Mouse (Mus musculus): Measurements from ENCODE around the gene Lhfp. TPM values are rescaled to one million over a fixed set of nuclear protein-coding genes. Genes with fewer than 3 reads are reported as not detected.

Gene Lhfp
- polyA plus RNA-seq, 1 experiment = 33.0 TPM

DNA sequence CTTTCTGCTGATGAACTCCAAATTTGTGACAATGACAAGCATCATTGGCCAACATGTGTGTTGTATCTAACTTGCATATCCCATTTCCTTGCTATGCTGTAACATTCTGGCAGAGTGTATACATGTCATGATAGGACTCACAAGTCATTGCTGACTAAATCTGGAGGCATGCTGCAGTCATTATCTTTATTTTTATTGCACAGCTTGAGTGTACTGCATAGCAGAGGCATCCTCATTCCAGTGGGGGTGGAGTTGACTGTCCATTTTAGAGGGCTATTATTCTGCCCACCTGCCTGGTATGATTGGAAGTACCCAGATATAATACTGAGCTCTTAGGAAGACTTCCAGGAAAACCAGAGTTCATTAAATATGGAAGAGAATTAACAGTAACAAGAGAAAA, 97.9 kb downstream of the Lhfp start:
- Histone ChIP-seq H3K27me3 (ENCODE audit: control insufficient read depth, insufficient read depth, insufficient read length) (no peaks in the 10 kb centered on the region), H3K79me2 (ENCODE audit: control insufficient read depth, insufficient read depth) (peaks cover 9% of the 10 kb centered on the region), H3K36me3 (ENCODE audit: control insufficient read depth, insufficient read depth) (no peaks in the 10 kb centered on the region), H3K79me3 (ENCODE audit: low read depth) (peaks cover 4% of the 10 kb centered on the region), H3K4me3 (ENCODE audit: insufficient read depth, poor library complexity, severe bottlenecking) (no peak overlapping the region), H3ac (ENCODE audit: control insufficient read depth, insufficient read length, low read depth) (no peak overlapping the region)
- TF ChIP-seq CEBPB (IDR thresholded peaks at IDR 0.05; ENCODE audit: low read depth) (no peak), FOSL1 (IDR thresholded peaks at IDR 0.05; ENCODE audit: insufficient read depth, low read length, poor library complexity, severe bottlenecking) (no peak), USF1 (IDR thresholded peaks at IDR 0.05; ENCODE audit: low read depth) (no peak)

- no peaks in the 10 kb centered on the region for H3K36me3 ChIP-seq (ENCODE audit: control insufficient read depth, insufficient read depth)
- TF ChIP-seq USF1 (IDR thresholded peaks at IDR 0.05; ENCODE audit: low read depth) (no peak), MYOD1 (IDR thresholded peaks at IDR 0.05; ENCODE audit: control insufficient read depth, insufficient read length, low read depth) (no peak), CTCF (IDR thresholded peaks at IDR 0.05; ENCODE audit: control insufficient read depth, insufficient read depth, insufficient read length) (no peak), FOSL1 (IDR thresholded peaks at IDR 0.05; ENCODE audit: insufficient read depth, low read length, poor library complexity, severe bottlenecking) (no peak), CEBPB (IDR thresholded peaks at IDR 0.05; ENCODE audit: low read depth) (no peak), MYOG (IDR thresholded peaks at IDR 0.05; ENCODE audit: control insufficient read depth, extremely low read depth, insufficient read length) (no peak), MAX (IDR thresholded peaks at IDR 0.05) (no peak)
- no peaks in the 10 kb centered on the region for H3K27me3 ChIP-seq (ENCODE audit: control insufficient read depth, insufficient read depth, insufficient read length)
- H3K4me3 ChIP-seq (ENCODE audit: insufficient read depth, poor library complexity, severe bottlenecking) = no peak overlapping the region
- H3K79me3 ChIP-seq (ENCODE audit: low read depth) = peaks cover 4% of the 10 kb centered on the region
- H3K79me2 ChIP-seq (ENCODE audit: control insufficient read depth, insufficient read depth) = peaks cover 10% of the 10 kb centered on the region
- no peak overlapping the region for H3ac ChIP-seq (ENCODE audit: control insufficient read depth, insufficient read length, low read depth)
Measured at GRCm38 (mm10) chr3:53139642-53140041, 98.3 kb downstream of the Lhfp start.

DNA sequence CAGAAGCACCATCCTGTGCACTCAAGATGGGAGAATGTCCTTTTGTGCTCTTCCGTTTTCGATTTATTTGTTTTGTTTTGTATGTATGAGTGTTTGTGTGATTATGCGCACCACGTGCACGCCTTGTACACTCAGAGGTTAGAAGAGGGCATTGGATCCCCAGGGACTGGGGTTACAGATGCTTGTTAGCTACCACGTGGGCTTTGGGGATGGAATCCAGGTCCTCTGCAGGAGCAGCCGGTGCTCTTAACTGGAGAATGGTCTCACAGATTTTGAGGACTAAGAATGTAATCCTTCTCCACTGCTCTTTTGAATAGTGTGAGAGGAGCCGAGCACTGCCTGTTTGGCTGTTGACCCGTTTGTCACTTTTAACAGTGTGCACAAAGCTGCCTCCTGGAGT, 101.2 kb downstream of the Lhfp start:
- H3K79me2 ChIP-seq (ENCODE audit: control insufficient read depth, insufficient read depth) = peaks cover 21% of the 10 kb centered on the region
- peaks cover 2% of the 10 kb centered on the region for H3K79me3 ChIP-seq (ENCODE audit: low read depth)
- no peaks in the 10 kb centered on the region for H3K27me3 ChIP-seq (ENCODE audit: control insufficient read depth, insufficient read depth, insufficient read length)
- H3K4me3 ChIP-seq (ENCODE audit: insufficient read depth, poor library complexity, severe bottlenecking) = no peak overlapping the region
- no peak for TF ChIP-seq USF1 (IDR thresholded peaks at IDR 0.05; ENCODE audit: low read depth)
- no peak for TF ChIP-seq FOSL1 (IDR thresholded peaks at IDR 0.05; ENCODE audit: insufficient read depth, low read length, poor library complexity, severe bottlenecking)
- no peak for TF ChIP-seq MYOG (IDR thresholded peaks at IDR 0.05; ENCODE audit: control insufficient read depth, extremely low read depth, insufficient read length)
- TF ChIP-seq CEBPB (IDR thresholded peaks at IDR 0.05; ENCODE audit: low read depth) = no peak
- no peak for TF ChIP-seq MAX (IDR thresholded peaks at IDR 0.05)
- no peak for TF ChIP-seq MYOD1 (IDR thresholded peaks at IDR 0.05; ENCODE audit: control insufficient read depth, insufficient read length, low read depth)
- no peak for TF ChIP-seq CTCF (IDR thresholded peaks at IDR 0.05; ENCODE audit: control insufficient read depth, insufficient read depth, insufficient read length)
- H3K36me3 ChIP-seq (ENCODE audit: control insufficient read depth, insufficient read depth) = no peaks in the 10 kb centered on the region
- no peak overlapping the region for H3ac ChIP-seq (ENCODE audit: control insufficient read depth, insufficient read length, low read depth)

DNA sequence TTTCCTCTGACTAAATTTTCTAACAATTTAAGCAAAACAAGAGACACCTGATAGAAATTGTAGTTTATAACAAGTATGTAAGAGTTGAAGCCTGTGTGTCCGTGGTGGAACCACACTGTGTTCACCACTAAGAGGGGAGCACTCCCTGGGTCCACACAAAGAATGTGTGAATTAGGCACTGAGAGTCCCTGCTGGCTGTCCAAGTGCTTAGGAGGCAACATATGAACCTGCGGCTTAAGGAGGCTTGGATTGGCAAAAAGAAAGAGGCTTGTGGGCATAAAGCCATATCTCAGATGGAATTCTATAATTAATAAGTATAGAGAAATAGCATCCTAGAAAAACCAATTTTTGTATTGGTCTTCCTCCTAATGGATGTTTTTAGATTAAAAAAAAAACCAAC, 104.2 kb downstream of the Lhfp start:
- Histone ChIP-seq H3K4me3 (ENCODE audit: insufficient read depth, poor library complexity, severe bottlenecking) (no peak overlapping the region), H3ac (ENCODE audit: control insufficient read depth, insufficient read length, low read depth) (no peak overlapping the region), H3K79me2 (ENCODE audit: control insufficient read depth, insufficient read depth) (peaks cover 19% of the 10 kb centered on the region), H3K27me3 (ENCODE audit: control insufficient read depth, insufficient read depth, insufficient read length) (no peaks in the 10 kb centered on the region), H3K79me3 (ENCODE audit: low read depth) (peaks cover 5% of the 10 kb centered on the region), H3K36me3 (ENCODE audit: control insufficient read depth, insufficient read depth) (no peaks in the 10 kb centered on the region)
- TF ChIP-seq USF1 (IDR thresholded peaks at IDR 0.05; ENCODE audit: low read depth) (no peak), CTCF (IDR thresholded peaks at IDR 0.05; ENCODE audit: control insufficient read depth, insufficient read depth, insufficient read length) (no peak), FOSL1 (IDR thresholded peaks at IDR 0.05; ENCODE audit: insufficient read depth, low read length, poor library complexity, severe bottlenecking) (no peak)

- peaks cover 5% of the 10 kb centered on the region for H3K79me3 ChIP-seq (ENCODE audit: low read depth)
- H3K27me3 ChIP-seq (ENCODE audit: control insufficient read depth, insufficient read depth, insufficient read length) = no peaks in the 10 kb centered on the region
- no peak overlapping the region for H3K4me3 ChIP-seq (ENCODE audit: insufficient read depth, poor library complexity, severe bottlenecking)
- TF ChIP-seq MAX (IDR thresholded peaks at IDR 0.05) (no peak), CTCF (IDR thresholded peaks at IDR 0.05; ENCODE audit: control insufficient read depth, insufficient read depth, insufficient read length) (no peak), CEBPB (IDR thresholded peaks at IDR 0.05; ENCODE audit: low read depth) (no peak), FOSL1 (IDR thresholded peaks at IDR 0.05; ENCODE audit: insufficient read depth, low read length, poor library complexity, severe bottlenecking) (no peak), MYOG (IDR thresholded peaks at IDR 0.05; ENCODE audit: control insufficient read depth, extremely low read depth, insufficient read length) (no peak), MYOD1 (IDR thresholded peaks at IDR 0.05; ENCODE audit: control insufficient read depth, insufficient read length, low read depth) (no peak), USF1 (IDR thresholded peaks at IDR 0.05; ENCODE audit: low read depth) (no peak)
- peaks cover 19% of the 10 kb centered on the region for H3K79me2 ChIP-seq (ENCODE audit: control insufficient read depth, insufficient read depth)
- no peak overlapping the region for H3ac ChIP-seq (ENCODE audit: control insufficient read depth, insufficient read length, low read depth)
- no peaks in the 10 kb centered on the region for H3K36me3 ChIP-seq (ENCODE audit: control insufficient read depth, insufficient read depth)
Measured at GRCm38 (mm10) chr3:53145946-53146345, 104.6 kb downstream of the Lhfp start.

GRCm38 (mm10) chr3:53147001-53147400, 105.7 kb downstream of the Lhfp start:
- Histone ChIP-seq H3K36me3 (ENCODE audit: control insufficient read depth, insufficient read depth) (no peaks in the 10 kb centered on the region), H3K79me3 (ENCODE audit: low read depth) (peaks cover 5% of the 10 kb centered on the region), H3K4me3 (ENCODE audit: insufficient read depth, poor library complexity, severe bottlenecking) (no peak overlapping the region), H3K27me3 (ENCODE audit: control insufficient read depth, insufficient read depth, insufficient read length) (no peaks in the 10 kb centered on the region), H3ac (ENCODE audit: control insufficient read depth, insufficient read length, low read depth) (no peak overlapping the region), H3K79me2 (ENCODE audit: control insufficient read depth, insufficient read depth) (peaks cover 19% of the 10 kb centered on the region)
- TF ChIP-seq FOSL1 (IDR thresholded peaks at IDR 0.05; ENCODE audit: insufficient read depth, low read length, poor library complexity, severe bottlenecking) (no peak), USF1 (IDR thresholded peaks at IDR 0.05; ENCODE audit: low read depth) (no peak), MYOG (IDR thresholded peaks at IDR 0.05; ENCODE audit: control insufficient read depth, extremely low read depth, insufficient read length) (no peak), MAX (IDR thresholded peaks at IDR 0.05) (no peak), CEBPB (IDR thresholded peaks at IDR 0.05; ENCODE audit: low read depth) (no peak), MYOD1 (IDR thresholded peaks at IDR 0.05; ENCODE audit: control insufficient read depth, insufficient read length, low read depth) (no peak), CTCF (IDR thresholded peaks at IDR 0.05; ENCODE audit: control insufficient read depth, insufficient read depth, insufficient read length) (no peak)

Measured in C2C12 (cell line).